Mouse (Mus musculus): ENCODE data around the gene Ndufc2. TPM values are rescaled to one million over a fixed set of nuclear protein-coding genes. Genes with fewer than 3 reads are reported as not detected.

Ndufc2 gene
- polyA plus RNA-seq, 1 experiment, result 15.6 TPM

DNA sequence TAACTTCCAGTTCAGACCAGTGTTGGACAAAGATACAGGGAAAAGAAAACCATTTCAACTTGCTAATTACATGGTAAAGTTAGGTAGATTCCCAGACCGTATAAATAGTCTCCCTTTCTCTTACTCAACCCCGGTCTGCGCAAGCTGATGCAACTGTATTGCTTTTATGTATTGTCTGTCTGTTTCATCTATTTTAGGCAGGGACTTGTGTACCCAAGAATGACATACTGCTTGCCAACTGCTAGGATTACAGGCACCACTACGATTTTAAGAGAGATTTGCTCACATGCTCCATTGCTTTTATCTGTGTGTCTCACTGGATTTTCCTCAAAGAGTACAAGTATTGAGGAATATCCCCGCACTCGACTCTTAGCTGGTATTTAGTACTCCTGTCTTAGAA is 860 bp upstream of the Ndufc2 start:
- Histone ChIP-seq H3K4me1 (ENCODE audit: control insufficient read depth) (peaks cover 31% of the 10 kb centered on the region), H3K36me3 (ENCODE audit: control insufficient read depth) (peaks cover 10% of the 10 kb centered on the region), H3K27me3 (ENCODE audit: control insufficient read depth) (no peaks in the 10 kb centered on the region), H3K4me3 (replicated peaks) (no peak overlapping the region), H3K9me3 (ENCODE audit: control insufficient read depth, low read length) (no peaks in the 10 kb centered on the region)
- TF ChIP-seq GATA1 (IDR thresholded peaks at IDR 0.05; ENCODE audit: low read length), result no peak
- TF ChIP-seq TAL1 (IDR thresholded peaks at IDR 0.05; ENCODE audit: low read length), result no peak

DNA sequence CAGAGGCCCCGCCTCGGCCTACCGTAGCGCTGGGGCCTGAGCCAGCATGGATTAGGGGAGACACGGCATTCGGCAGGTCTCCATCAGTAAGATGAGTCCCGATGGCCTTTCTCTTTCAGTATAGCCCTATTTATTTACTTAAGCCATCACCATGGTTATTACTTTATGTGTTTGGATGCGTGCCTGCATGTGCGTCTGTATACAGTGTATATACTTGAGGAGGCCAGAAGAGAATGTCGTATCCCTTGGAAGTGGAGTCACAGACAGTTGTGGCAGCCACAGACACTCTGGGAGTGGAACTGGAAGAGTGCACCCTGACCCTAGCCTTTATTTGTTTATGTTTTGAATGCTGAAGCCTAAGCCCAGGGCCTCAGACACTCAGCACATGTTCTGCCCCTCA is 7.3 kb downstream of the Ndufc2 start:
- no peak for TF ChIP-seq GATA1 (IDR thresholded peaks at IDR 0.05; ENCODE audit: low read length)
- no peak for TF ChIP-seq TAL1 (IDR thresholded peaks at IDR 0.05; ENCODE audit: low read length)
- H3K4me1 ChIP-seq (ENCODE audit: control insufficient read depth), result 0 out of 2 replicates have a peak, but pooled peaks cover 2% of the 10 kb centered on the region

DNA sequence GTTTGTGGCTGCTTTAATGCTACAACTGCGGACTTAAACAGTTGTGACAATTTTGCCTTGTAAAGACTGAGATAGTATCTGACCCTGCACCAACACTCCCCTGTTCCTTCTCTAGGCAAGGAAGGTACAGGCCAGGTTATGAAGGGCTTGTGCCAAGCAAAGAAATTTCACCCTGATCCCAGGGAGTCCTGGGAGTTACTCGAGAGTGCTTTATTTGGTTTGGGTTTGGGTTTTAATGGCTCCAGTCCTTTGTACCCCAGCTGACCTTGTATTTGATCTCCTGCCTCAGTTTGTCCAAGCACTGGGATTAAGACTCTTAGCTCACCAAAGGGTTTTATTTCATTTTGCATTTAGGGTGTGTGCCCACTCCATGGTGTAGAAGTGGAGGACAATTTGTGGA is 11.3 kb downstream of the Ndufc2 start:
- H3K27me3 ChIP-seq (ENCODE audit: control insufficient read depth), result no peaks in the 10 kb centered on the region
- TF ChIP-seq TAL1 (IDR thresholded peaks at IDR 0.05; ENCODE audit: low read length) (no peak), GATA1 (IDR thresholded peaks at IDR 0.05; ENCODE audit: low read length) (no peak)
- no peak overlapping the region for H3K4me3 ChIP-seq (replicated peaks)
- no peaks in the 10 kb centered on the region; the same call in 1 of the 2 replicates for H3K9me3 ChIP-seq (ENCODE audit: control insufficient read depth, low read length)
- 0 out of 2 replicates have a peak, but pooled peaks cover 2% of the 10 kb centered on the region for H3K4me1 ChIP-seq (ENCODE audit: control insufficient read depth)
- peaks cover 38% of the 10 kb centered on the region for H3K36me3 ChIP-seq (ENCODE audit: control insufficient read depth)

More for the DNA sequence above, 7.3 kb downstream of the Ndufc2 start:
- Histone ChIP-seq H3K4me3 (replicated peaks) (no peak overlapping the region), H3K9me3 (ENCODE audit: control insufficient read depth, low read length) (no peaks in the 10 kb centered on the region; the same call in 1 of the 2 replicates), H3K36me3 (ENCODE audit: control insufficient read depth) (peaks cover 40% of the 10 kb centered on the region), H3K27me3 (ENCODE audit: control insufficient read depth) (no peaks in the 10 kb centered on the region)

DNA sequence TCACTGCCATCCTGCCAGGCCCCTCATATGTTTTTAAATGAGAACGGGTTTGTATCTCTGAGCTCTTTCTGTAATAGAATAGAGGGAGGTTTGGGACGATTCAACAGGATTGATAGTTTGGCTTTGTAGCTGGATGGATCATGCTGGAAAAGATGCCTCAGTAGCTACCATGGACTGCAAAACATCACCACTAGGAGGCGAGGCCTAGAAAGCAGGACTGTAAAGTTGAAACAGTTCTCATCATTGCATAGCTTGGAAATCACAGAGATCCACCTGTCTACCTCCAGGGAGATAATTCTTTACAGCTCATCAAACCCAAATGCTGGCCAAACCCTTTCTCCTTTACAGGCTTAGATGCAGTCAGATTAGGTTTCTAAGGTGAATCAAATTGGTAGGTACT is 11.8 kb downstream of the Ndufc2 start:
- Histone ChIP-seq H3K36me3 (ENCODE audit: control insufficient read depth) (peaks cover 38% of the 10 kb centered on the region), H3K27me3 (ENCODE audit: control insufficient read depth) (no peaks in the 10 kb centered on the region), H3K4me3 (replicated peaks) (no peak overlapping the region), H3K4me1 (ENCODE audit: control insufficient read depth) (0 out of 2 replicates have a peak, but pooled peaks cover 2% of the 10 kb centered on the region), H3K9me3 (ENCODE audit: control insufficient read depth, low read length) (no peaks in the 10 kb centered on the region; the same call in 1 of the 2 replicates)
- TF ChIP-seq TAL1 (IDR thresholded peaks at IDR 0.05; ENCODE audit: low read length), result no peak
- TF ChIP-seq GATA1 (IDR thresholded peaks at IDR 0.05; ENCODE audit: low read length), result no peak

DNA sequence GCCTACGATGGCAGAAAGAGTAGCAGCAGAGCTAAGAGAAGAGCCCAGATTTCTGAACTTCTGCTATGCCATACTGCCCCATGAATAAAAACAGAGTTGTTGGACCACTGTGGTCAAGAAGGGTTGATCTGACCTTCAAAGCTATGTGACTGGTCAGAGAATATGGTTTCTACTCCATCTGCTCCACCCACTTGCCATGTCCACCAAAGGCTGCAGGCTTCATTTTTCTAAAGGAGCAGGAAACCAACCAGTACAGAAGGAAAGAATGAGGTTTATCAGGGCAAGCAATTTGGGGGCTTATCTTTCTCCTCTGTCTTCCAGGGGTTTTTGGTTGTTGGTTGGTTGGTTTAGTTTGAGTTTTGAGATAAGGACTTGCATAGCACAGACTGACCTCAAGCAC is 14.2 kb downstream of the Ndufc2 start:
- TF ChIP-seq GATA1 (IDR thresholded peaks at IDR 0.05; ENCODE audit: low read length) (no peak), TAL1 (IDR thresholded peaks at IDR 0.05; ENCODE audit: low read length) (no peak)

DNA sequence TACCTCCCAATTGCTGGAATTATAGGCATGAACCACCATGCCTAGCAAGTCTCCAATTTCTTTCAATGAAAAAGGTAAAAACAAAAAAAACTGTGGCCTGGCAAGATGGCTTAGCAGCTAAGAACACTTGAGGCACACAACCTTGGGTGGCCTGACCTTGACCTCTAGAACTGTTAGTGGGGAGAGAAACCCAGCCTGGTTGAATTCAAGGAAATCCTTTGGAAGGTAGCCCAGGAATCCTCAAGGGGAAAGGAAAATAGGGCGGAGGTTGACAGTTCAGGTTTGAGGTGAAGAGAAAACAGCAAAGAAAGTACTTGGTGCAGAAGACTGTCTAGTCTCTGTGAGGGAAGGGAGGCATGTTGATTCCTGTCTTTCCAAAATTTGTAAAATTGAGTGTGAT is 14.6 kb downstream of the Ndufc2 start:
- Histone ChIP-seq H3K36me3 (ENCODE audit: control insufficient read depth) (peaks cover 21% of the 10 kb centered on the region), H3K27me3 (ENCODE audit: control insufficient read depth) (no peaks in the 10 kb centered on the region), H3K9me3 (ENCODE audit: control insufficient read depth, low read length) (no peaks in the 10 kb centered on the region; the same call in 1 of the 2 replicates), H3K4me3 (replicated peaks) (no peak overlapping the region), H3K4me1 (ENCODE audit: control insufficient read depth) (0 out of 2 replicates have a peak, but pooled peaks cover 2% of the 10 kb centered on the region)
- TF ChIP-seq TAL1 (IDR thresholded peaks at IDR 0.05; ENCODE audit: low read length) (no peak), GATA1 (IDR thresholded peaks at IDR 0.05; ENCODE audit: low read length) (no peak)

More for the DNA sequence above, 14.2 kb downstream of the Ndufc2 start:
- Histone ChIP-seq H3K4me3 (replicated peaks) (no peak overlapping the region), H3K27me3 (ENCODE audit: control insufficient read depth) (no peaks in the 10 kb centered on the region), H3K4me1 (ENCODE audit: control insufficient read depth) (0 out of 2 replicates have a peak, but pooled peaks cover 2% of the 10 kb centered on the region), H3K36me3 (ENCODE audit: control insufficient read depth) (peaks cover 26% of the 10 kb centered on the region), H3K9me3 (ENCODE audit: control insufficient read depth, low read length) (no peaks in the 10 kb centered on the region; the same call in 1 of the 2 replicates)

DNA sequence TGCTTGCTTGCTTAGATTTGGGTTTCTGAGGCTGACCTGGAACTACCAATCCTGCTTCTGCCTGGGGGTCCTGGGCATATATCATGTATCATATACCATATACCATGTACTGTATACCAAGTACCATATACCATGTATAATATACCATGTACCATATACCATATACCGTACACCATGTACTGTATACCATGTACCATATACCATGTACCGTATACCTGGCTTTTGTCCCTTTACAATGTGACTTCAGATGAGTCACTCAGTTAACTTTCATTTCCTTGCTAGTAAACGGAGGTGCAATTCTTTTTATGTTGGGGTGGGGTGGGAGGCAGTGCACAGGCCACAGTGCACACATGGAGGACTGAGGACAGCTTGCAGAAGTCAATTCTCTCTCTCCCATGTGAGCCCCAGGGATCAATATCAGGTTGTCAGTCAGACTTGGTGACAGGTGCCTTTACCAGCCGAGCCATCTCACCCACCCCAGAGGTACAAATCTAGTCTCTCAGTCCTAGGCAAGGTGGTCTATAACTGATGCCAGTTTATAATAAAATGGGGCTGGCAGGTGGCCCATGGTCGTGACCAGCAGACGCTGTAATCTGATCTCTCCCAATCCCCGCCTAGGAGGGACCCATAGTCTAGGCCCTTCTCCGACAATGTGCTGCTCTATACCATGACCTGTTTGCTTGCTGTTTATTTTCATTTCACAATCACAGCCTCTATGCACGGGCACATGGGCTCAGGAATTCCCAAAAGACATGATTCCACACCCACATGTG is 15.3 kb downstream of the Ndufc2 start:
- TF ChIP-seq GATA1 (IDR thresholded peaks at IDR 0.05; ENCODE audit: low read length) (no peak), TAL1 (IDR thresholded peaks at IDR 0.05; ENCODE audit: low read length) (no peak)

DNA sequence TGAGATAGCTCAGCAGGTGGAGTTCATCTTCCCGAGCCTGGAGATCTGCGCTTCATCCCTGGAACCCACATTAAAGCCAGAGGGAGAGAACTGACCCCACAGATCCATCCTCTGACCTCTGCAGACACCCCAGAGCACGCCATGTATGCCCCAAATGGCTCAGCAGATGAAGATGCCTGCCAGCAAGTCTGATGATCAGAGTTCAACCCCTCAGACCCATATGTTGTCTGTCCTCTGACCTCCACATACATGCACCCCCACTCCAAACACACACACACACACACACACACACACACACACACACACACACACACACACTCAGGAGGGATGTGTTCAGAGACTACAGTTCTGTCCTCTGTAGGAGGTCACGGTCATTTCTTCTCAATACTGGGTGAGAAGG is 16.7 kb downstream of the Ndufc2 start:
- H3K9me3 ChIP-seq (ENCODE audit: control insufficient read depth, low read length), result no peaks in the 10 kb centered on the region
- no peak for TF ChIP-seq TAL1 (IDR thresholded peaks at IDR 0.05; ENCODE audit: low read length)
- no peak for TF ChIP-seq GATA1 (IDR thresholded peaks at IDR 0.05; ENCODE audit: low read length)
- 0 out of 2 replicates have a peak, but pooled peaks cover 2% of the 10 kb centered on the region for H3K4me1 ChIP-seq (ENCODE audit: control insufficient read depth)
- no peaks in the 10 kb centered on the region for H3K27me3 ChIP-seq (ENCODE audit: control insufficient read depth)
- no peak overlapping the region for H3K4me3 ChIP-seq (replicated peaks)
- H3K36me3 ChIP-seq (ENCODE audit: control insufficient read depth), result peaks cover 6% of the 10 kb centered on the region

More for the DNA sequence above, 15.3 kb downstream of the Ndufc2 start:
- Histone ChIP-seq H3K4me3 (replicated peaks) (no peak overlapping the region), H3K9me3 (ENCODE audit: control insufficient read depth, low read length) (no peaks in the 10 kb centered on the region; the same call in 1 of the 2 replicates), H3K4me1 (ENCODE audit: control insufficient read depth) (0 out of 2 replicates have a peak, but pooled peaks cover 2% of the 10 kb centered on the region), H3K27me3 (ENCODE audit: control insufficient read depth) (no peaks in the 10 kb centered on the region), H3K36me3 (ENCODE audit: control insufficient read depth) (peaks cover 16% of the 10 kb centered on the region)
